Mouse (Mus musculus) monocyte, adult 2 months (primary cell): ENCODE results near the gene Luzp1.

ENCODE experiments used
- DNase-seq, 2 experiments: peaks; one replicate each; pipeline ENCODE4 v3.0.0; 2022; ENCODE audit warnings: low spot score in 2 of 2, low read depth in 1 of 2

Luzp1 gene

GRCm38 (mm10) chr4:136546279-136547045 lies 76.9 kb downstream of the Luzp1 start:
- no peak for DNase-seq

GRCm38 (mm10) chr4:136547721-136548120 lies 78.2 kb downstream of the Luzp1 start:
- no peak for DNase-seq

DNA sequence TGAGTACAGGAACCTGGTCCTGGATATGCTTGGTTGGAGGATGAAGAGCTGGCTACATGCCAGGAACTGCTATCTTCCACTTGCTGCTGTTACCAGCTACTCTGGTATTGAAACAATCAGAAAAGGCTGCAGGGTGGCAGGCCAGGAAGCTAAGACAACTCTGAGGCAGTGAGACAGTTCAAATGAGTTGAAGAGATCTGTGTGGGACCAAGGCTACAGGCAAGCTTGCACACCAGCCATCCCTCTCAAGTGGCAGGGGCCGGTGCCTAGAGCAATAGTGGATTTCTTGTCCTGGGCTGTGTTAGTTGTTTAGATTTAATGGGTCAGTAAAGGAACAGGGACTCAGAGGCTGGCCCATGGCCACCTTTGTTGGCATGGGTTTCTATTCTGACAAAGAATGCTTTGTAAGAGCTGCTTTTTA lies 78.8 kb downstream of the Luzp1 start:
- DNase-seq: no peak

DNA sequence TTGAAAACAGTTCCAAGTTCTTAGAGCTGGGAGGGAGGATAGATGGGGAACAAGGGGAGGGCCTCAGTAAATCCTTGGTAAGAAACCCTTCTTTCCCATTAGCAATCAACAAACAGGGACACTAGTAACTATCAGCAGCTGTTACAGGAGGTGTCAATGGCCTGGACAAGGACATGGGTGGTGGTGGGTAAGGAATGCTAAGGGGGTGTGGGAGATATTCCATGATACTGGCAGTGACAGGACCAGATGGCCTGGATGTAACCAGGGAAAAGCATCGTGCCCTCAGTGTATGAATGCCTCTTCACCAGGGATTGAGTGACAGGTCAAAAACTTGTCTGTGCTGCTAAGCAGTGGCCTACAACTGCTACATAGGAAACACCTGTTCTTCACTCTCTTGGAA lies 83.5 kb downstream of the Luzp1 start:
- no peak for DNase-seq

GRCm38 (mm10) chr4:136557638-136558037 lies 88.1 kb downstream of the Luzp1 start:
- no peak for DNase-seq

DNA sequence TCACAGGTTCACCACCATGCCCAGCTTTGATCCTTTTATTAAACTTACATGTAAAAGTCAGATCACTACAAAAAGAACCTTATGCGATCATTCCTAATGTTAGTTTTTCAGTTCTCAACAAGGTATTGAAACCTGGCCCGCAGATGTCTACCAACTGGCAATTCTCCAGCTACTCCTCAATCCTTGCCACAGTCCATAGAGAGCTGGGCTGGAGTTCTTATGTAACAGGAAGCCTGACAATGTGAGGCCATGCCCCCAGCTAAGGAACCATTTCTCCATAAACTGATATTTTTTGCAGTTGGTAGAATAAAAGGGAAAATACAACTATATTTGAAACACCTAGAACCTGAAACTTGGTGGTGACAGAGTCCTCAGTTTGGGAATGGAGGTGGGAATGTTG lies 90.1 kb downstream of the Luzp1 start:
- DNase-seq: no peak

- DNase-seq: no peak
These were observed 90.9 kb downstream of the Luzp1 start for GRCm38 (mm10) chr4:136560270-136560991.

DNA sequence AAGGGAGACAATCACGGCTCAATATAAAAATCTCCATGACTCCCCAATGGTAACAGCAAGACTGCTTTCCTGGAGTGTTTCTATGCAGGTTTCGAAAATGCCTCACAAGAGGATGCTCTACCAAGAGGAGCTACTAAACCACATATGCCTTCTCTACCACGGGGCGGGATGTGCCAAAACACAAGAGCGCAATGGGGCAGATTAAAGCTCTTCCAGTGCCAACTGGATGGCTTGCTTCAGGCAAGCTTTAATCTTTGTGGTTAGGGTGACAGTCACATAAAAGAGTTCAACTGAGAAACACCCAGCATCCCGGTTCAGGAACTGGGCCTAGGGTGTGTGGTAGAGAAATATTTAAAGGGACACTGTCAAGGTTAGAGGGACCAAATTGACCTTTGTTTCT lies 93.2 kb downstream of the Luzp1 start:
- no peak for DNase-seq

DNA sequence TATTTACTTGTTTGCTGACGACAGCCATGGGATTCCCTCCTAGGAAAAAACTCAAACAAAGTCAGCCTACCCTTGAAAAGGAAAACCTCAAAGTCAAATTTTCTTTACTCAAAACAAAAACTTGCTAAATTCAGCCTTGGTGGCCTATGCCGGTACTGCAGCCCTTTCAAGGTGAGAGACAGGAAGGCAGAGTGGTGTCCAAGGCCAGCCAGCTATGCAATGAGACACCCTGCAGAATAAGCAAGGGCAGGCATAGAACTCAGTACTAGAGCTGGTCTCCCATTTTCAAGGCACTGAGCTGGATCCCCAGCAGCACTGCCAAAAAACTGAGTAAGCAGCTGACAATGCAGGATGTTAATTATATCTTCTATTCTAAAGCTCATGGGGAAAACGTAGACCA lies 99.1 kb downstream of the Luzp1 start:
- no peak for DNase-seq

- no peak for DNase-seq
These were observed 100.4 kb downstream of the Luzp1 start for GRCm38 (mm10) chr4:136569998-136570397.

DNA sequence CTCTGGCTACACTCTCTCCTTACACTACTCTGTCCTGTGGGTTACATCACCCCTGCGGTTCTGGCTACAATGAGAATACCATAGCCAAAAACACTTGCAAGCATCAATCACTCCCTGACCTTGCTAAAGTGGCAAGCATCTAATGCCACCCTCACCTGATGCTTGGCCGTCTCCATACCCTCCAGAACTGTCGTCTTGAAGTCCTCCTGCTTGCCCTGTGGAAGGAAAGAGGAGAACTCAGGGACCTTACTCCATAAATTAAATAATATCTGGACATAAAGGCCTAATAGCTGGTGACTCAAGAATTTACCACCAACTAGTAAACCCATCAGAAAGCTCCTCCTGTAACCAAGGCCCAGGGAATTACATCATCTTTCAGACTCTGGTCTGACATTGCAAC lies 112.3 kb downstream of the Luzp1 start:
- DNase-seq: no peak

GRCm38 (mm10) chr4:136587221-136587827 lies 117.8 kb downstream of the Luzp1 start:
- DNase-seq: no peak

- DNase-seq: no peak
These were observed 118.4 kb downstream of the Luzp1 start for GRCm38 (mm10) chr4:136588003-136588402.

- no peak for DNase-seq
These were observed 122.5 kb downstream of the Luzp1 start for GRCm38 (mm10) chr4:136592111-136592510.

DNA sequence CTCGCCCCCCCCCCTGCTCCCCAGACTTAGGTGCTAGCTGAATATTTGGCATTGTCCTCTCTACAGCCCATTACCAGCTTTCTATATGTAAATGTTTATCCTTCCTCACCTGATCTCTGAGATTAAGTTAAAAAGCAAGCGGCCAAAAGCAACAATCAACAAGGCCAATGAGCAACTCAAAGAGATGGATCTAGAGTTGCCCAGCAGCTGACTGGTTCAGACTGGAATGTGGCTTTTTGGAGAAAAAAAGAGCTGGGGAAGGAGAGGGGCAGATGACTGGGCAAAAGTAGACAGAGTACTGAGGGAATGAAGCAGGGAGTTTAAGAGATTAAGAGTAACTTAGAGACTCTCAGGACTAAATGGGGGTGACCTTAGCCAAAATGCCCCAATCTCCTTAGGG lies 124.4 kb downstream of the Luzp1 start:
- no peak for DNase-seq

- no peak for DNase-seq
These were observed 125.7 kb downstream of the Luzp1 start for GRCm38 (mm10) chr4:136595221-136595620.

DNA sequence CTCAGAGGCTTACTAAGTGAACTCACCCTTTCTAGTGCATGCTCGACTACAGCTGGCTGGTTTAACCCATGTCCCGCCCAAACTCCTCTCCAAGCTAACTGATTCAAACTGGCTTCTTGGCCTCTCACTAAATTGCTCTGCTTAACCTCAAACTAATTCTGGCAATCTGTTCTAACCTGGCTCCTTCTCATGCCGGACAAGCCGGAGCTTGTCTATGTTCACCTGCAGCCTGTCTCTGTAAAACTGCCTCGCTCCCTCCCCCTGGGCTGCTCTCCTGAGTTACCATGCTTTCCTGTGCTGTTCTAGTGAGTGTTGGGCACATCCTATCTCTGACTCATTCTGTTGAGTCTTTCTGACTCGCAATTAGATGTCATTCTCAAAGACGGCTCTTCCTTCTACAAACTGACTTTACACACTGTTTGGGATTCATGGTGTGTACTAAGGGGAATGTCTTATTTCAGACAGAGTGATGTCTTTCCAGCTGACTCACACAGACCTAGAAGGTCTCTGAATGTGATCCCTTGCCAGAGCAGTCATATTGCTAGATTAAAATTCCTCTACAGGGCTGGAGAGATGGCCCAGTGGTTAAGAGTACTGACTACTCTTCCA lies 128.8 kb downstream of the Luzp1 start:
- no peak for DNase-seq

GRCm38 (mm10) chr4:136599869-136600268 lies 130.3 kb downstream of the Luzp1 start:
- DNase-seq: no peak

GRCm38 (mm10) chr4:136600536-136600935 lies 131.0 kb downstream of the Luzp1 start:
- DNase-seq: no peak

GRCm38 (mm10) chr4:136601476-136601875 lies 131.9 kb downstream of the Luzp1 start:
- no peak for DNase-seq

DNA sequence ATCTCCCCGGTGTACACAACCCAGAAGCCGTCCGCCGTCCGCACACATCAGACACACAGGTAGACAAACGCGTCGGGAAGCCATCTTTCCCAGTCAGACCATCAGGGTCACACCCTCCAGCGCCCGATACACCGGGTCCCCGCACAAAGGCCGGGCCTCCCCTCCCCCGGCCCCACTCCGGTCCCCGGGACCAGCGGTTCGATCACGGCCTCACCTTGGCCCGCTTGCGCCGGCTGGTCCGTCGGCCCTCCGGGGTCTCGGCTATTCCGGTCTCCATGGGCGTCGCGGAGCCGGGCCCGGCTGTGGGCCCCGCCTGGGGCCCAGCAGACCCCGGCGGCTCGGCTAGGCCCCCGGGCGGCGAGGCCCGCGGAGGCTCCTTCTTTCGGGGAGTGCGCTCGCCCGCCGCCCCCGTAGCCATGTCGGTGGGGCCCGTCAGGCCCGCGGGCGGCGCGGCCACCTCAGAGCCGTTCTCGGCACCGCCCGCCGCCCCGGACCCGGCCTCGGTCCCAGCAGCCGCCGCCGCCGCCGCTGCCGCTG lies 132.5 kb downstream of the Luzp1 start:
- no peak for DNase-seq

GRCm38 (mm10) chr4:136602568-136602967 lies 133.0 kb downstream of the Luzp1 start, which contains the start of gene Kdm1a:
Gene Kdm1a, minus strand, starts transcription at chr4:136602723.
- peak; percentile 76 to 91 for DNase-seq
